Mouse (Mus musculus) embryonic facial prominence, embryonic 10.5 days (tissue): Measurements from ENCODE around the gene C4b. TPM values are rescaled to one million over a fixed set of nuclear protein-coding genes. Genes with fewer than 3 reads are reported as not detected.

ENCODE experiments used
- microRNA-seq: library from miRNA; unstranded; fragments of <30 nt; microRNA quantifications from one replicate; pipeline ENCODE4, GENCODE M21; 2017
- polyA plus RNA-seq: library from polyadenylated mRNA; unstranded; fragments of >200 nt; fragmentation: Nextera tagmentation; extraction: Ambion mirVana; gene quantifications from 2 replicates; pipeline ENCODE4 v1.2.1, GENCODE M21; 2016

Gene C4b
- polyA plus RNA-seq, 1 experiment from 2014 or later = not detected

Small RNAs within 50 kb of the gene (microRNA-seq; reads per million reads assigned to microRNA genes)
- not detected for gene Gm27471

Other genes with a start within 250 kb of the C4b start
- not detected in 2 replicates for gene Btnl6, start 226.5 kb downstream of the C4b start, polyA plus RNA-seq
- 5.4 and 6.6 TPM in 2 replicates for gene Notch4, start 179.6 kb downstream of the C4b start, polyA plus RNA-seq
- 9.4 and 10.1 TPM in 2 replicates for gene Gpsm3, start 154.1 kb downstream of the C4b start, polyA plus RNA-seq
- 18.2 and 19.5 TPM in 2 replicates for gene Pbx2, start 152.6 kb downstream of the C4b start, polyA plus RNA-seq
- gene Ager, start 146.0 kb downstream of the C4b start, polyA plus RNA-seq = 2.6 and 3.6 TPM in 2 replicates
- gene Rnf5, start 140.2 kb downstream of the C4b start, polyA plus RNA-seq = 165 and 172 TPM in 2 replicates
- 51.3 and 56.1 TPM in 2 replicates for gene Agpat1, start 139.6 kb downstream of the C4b start, polyA plus RNA-seq
- gene Egfl8, start 127.9 kb downstream of the C4b start, polyA plus RNA-seq = 4.0 and 4.2 TPM in 2 replicates
- 18.6 and 19.5 TPM in 2 replicates for gene Ppt2, start 115.4 kb downstream of the C4b start, polyA plus RNA-seq
- 0.12 and 0.18 TPM in 2 replicates for gene Prrt1, start 114.3 kb downstream of the C4b start, polyA plus RNA-seq
- 16.6 and 17.3 TPM in 2 replicates for gene Fkbpl, start 99.1 kb downstream of the C4b start, polyA plus RNA-seq
- 103 and 104 TPM in 2 replicates for gene Atf6b, start 96.7 kb downstream of the C4b start, polyA plus RNA-seq
- 0.03 TPM in 1 of 2 replicates, not detected in the other for gene Tnxb, start 73.3 kb downstream of the C4b start, polyA plus RNA-seq
- not detected in 2 replicates for gene Cyp21a1, start 60.7 kb upstream of the C4b start, polyA plus RNA-seq
- gene Stk19, start 93.1 kb upstream of the C4b start, polyA plus RNA-seq = 24.6 and 26.4 TPM in 2 replicates
- gene Dxo, start 93.1 kb upstream of the C4b start, polyA plus RNA-seq = 78.1 and 88.8 TPM in 2 replicates
- 57.1 and 57.3 TPM in 2 replicates for gene Skiv2l, start 106.3 kb upstream of the C4b start, polyA plus RNA-seq
- gene Nelfe, start 106.5 kb upstream of the C4b start, polyA plus RNA-seq = 129 and 144 TPM in 2 replicates
- 2.1 and 2.6 TPM in 2 replicates for gene Cfb, start 118.6 kb upstream of the C4b start, polyA plus RNA-seq
- 4.8 and 6.2 TPM in 2 replicates for gene Zbtb12, start 135.6 kb upstream of the C4b start, polyA plus RNA-seq
- not detected in 2 replicates for gene Gm20547, start 138.2 kb upstream of the C4b start, polyA plus RNA-seq
- 0.55 and 1.6 TPM in 2 replicates for gene C2, start 154.4 kb upstream of the C4b start, polyA plus RNA-seq
- gene Ehmt2, start 154.6 kb upstream of the C4b start, polyA plus RNA-seq = 96.5 and 103 TPM in 2 replicates
- gene Slc44a4, start 170.6 kb upstream of the C4b start, polyA plus RNA-seq = 0.21 and 0.44 TPM in 2 replicates
- 14.0 and 19.3 TPM in 2 replicates for gene Neu1, start 187.4 kb upstream of the C4b start, polyA plus RNA-seq
- 0.13 and 0.15 TPM in 2 replicates for gene Hspa1b, start 215.4 kb upstream of the C4b start, polyA plus RNA-seq
- gene Gm20481, start 226.0 kb upstream of the C4b start, polyA plus RNA-seq = not detected in 2 replicates
- 1.3 and 1.9 TPM in 2 replicates for gene Hspa1a, start 228.3 kb upstream of the C4b start, polyA plus RNA-seq
- 1.1 TPM in 2 replicates for gene Hspa1l, start 228.8 kb upstream of the C4b start, polyA plus RNA-seq
- gene Lsm2, start 238.0 kb upstream of the C4b start, polyA plus RNA-seq = 339 and 361 TPM in 2 replicates